Mouse (Mus musculus): ENCODE data around the gene Rab44.

Gene Rab44

DNA sequence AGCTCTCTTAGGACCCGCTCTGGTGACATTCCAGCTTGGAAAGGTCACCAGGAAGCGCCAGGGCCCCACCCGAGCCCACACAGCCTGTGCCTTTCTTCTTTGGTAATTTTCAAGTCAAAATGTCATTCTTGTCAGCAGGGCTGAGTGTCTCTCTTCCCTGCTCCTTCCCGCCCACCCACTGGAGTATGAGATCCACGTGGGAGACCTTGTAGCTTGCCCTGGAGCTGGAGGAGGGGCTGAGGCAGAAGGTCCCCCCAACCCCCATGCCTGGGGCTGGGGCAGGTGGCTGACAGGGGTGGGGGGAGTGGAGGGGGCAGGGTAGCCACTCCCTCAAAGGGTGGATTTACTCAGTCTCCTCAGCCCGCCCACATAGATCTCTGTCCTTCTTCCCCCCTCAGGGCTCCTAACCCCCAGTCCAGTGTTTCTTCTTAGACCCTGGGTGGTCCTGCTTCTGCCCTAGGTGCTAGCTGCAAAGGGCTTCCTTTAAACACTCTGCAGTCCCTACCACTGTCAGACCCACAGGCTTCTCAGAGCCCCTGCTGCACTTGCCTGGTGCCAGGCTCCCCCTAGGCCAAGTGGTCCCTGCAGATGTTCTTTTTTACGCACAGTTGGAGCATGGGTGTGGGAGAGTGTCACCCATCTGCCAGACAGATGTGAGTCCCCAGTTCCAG, 71.6 kb downstream of the Rab44 start:
- TF ChIP-seq GATA4 (IDR thresholded peaks at IDR 0.05; ENCODE audit: insufficient replicate concordance, low read length): no peak

DNA sequence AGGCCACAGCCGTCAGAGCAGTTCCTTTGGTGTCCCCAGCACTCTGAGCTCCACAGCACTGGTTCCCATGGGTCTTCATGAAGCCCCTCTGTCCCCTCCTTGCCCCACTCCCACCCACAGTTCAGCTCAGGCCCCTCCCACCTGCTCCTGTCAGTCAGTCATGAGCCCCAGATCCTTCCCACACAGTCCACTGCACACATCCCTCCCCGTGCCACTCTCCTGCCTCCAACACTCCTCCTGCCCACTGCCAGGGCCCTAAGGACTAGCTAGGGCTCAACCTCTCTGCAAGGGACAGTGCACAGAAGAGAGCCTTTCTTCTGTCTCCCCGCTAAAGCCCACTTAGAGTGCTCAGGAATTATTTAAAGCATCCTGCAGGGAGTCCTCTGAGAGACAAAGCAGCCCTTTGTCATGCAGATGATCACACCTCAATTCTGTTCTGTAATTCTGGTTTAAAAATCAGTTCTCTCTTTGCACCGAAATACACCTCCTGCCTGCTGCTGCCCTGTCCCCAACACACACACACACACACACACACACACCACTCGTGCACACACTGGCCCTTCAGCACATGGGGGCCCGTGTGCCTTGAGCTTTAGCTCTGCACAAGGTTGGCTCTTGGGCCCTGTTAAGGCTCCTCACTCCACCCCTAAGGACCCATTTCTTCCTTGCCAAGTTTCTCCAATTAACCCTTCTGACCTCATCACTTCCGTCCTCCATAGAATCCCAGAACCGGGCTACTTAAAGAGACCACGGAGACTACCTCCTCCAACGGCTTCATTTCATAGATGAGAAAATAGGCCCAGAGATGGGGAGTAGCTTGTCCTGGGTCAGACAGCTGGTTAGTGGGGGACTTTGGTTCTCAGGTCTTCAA, 73.3 kb downstream of the Rab44 start:
- no peak for TF ChIP-seq GATA4 (IDR thresholded peaks at IDR 0.05; ENCODE audit: insufficient replicate concordance, low read length)

DNA sequence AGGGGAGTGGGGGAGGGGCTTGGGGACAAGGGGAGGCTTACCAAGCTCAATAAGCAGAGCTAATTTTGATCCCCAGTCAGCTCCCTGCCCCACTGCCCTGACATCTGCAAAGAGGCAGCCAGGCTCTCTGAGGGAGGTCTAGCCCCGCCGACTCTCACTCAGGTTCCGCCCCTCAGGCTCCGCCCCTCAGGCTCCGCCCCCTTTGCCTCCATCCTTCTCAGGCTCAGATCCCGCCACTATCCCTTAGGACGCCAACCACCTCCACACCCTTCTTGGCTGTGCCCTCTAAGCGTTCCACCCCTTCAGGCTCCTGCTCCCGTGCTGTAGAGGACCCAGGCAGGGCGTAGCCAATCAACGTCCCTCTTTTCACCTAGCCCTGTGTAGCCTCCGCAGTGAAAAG, 75.0 kb downstream of the Rab44 start:
- TF ChIP-seq GATA4 (IDR thresholded peaks at IDR 0.05; ENCODE audit: insufficient replicate concordance, low read length): no peak

DNA sequence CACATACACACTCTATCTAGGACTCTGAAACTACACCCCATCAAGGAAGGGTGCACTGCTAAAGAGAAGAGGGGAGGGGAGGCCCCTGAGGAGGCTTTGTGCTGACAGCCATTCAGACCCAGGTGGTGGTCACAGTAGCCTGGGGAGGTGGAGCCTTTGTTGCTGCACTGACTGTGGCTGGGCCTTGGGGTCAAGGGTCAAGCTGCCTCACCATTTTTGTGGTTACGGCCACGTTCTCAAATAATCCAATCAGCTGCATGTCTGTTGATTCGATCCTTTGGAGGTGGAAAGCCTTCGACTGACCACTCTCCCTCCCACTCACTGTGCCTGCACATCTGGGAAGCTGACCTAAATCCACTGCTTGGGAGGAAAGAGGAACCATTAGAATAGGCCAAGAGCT, 81.6 kb downstream of the Rab44 start:
- no peak for TF ChIP-seq GATA4 (IDR thresholded peaks at IDR 0.05; ENCODE audit: insufficient replicate concordance, low read length)

All from liver, adult (tissue).